Mouse (Mus musculus): ENCODE measurements around the gene Epm2aip1. TPM values are rescaled to one million over a fixed set of nuclear protein-coding genes. Genes with fewer than 3 reads are reported as not detected.

Epm2aip1 gene
- polyA plus RNA-seq, 1 experiment: 3.0 TPM

DNA sequence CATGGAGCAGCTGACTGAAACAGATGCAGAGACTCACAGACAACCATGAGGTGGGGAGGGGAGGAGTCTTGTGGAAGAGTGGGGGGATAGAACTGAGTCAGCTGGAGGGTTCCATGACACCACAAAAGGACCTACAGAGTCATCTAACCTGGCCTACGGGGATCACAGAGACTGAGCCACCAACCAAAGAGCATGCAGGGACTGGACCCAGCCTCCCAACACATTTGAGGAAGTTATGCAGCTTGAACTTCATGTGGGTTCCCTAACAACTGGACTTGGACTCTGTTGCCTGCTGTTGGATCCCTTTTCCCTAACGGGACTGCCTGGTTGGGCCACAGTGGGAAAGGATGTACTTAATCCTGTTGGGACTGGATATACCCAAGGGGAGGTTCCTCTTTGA lies 23.6 kb downstream of the Epm2aip1 start:
- H3K36me3 ChIP-seq (ENCODE audit: control insufficient read depth, insufficient read depth): no peaks in the 10 kb centered on the region
- H3K79me3 ChIP-seq (ENCODE audit: low read depth): no peaks in the 10 kb centered on the region
- H3ac ChIP-seq (ENCODE audit: control insufficient read depth, insufficient read length, low read depth): no peak overlapping the region
- H3K27me3 ChIP-seq (ENCODE audit: control insufficient read depth, insufficient read depth, insufficient read length): no peaks in the 10 kb centered on the region
- TF ChIP-seq FOSL1 (IDR thresholded peaks at IDR 0.05; ENCODE audit: insufficient read depth, low read length, poor library complexity, severe bottlenecking) (no peak), MYOD1 (IDR thresholded peaks at IDR 0.05; ENCODE audit: control insufficient read depth, insufficient read length, low read depth) (no peak), MYOG (IDR thresholded peaks at IDR 0.05; ENCODE audit: control insufficient read depth, extremely low read depth, insufficient read length) (no peak), USF1 (IDR thresholded peaks at IDR 0.05; ENCODE audit: low read depth) (no peak), MAX (IDR thresholded peaks at IDR 0.05) (no peak), CEBPB (IDR thresholded peaks at IDR 0.05; ENCODE audit: low read depth) (no peak), CTCF (IDR thresholded peaks at IDR 0.05; ENCODE audit: control insufficient read depth, insufficient read depth, insufficient read length) (no peak)
- H3K79me2 ChIP-seq (ENCODE audit: control insufficient read depth, insufficient read depth): no peaks in the 10 kb centered on the region
- H3K4me3 ChIP-seq (ENCODE audit: insufficient read depth, poor library complexity, severe bottlenecking): no peak overlapping the region

DNA sequence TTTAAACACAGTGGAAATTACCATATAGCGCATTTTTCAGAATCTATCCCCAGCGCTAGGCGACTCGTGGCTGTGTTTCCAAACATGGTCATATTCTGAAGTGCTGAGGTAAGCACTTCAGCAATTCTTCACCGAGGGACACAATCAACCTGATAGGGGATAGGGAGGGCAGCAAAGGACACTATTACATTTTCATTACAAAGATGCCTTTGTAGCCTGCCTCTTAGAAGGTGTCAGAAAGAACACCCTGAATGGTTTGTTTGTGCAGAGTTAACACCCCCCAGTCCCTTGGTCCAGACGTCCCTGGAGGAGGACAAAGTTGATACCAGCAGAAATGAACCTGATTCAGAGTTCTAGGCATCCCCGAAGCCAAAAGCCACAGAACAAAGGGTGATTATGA lies 24.7 kb downstream of the Epm2aip1 start:
- TF ChIP-seq USF1 (IDR thresholded peaks at IDR 0.05; ENCODE audit: low read depth) (no peak), MAX (IDR thresholded peaks at IDR 0.05) (no peak), FOSL1 (IDR thresholded peaks at IDR 0.05; ENCODE audit: insufficient read depth, low read length, poor library complexity, severe bottlenecking) (no peak), CEBPB (IDR thresholded peaks at IDR 0.05; ENCODE audit: low read depth) (no peak), MYOG (IDR thresholded peaks at IDR 0.05; ENCODE audit: control insufficient read depth, extremely low read depth, insufficient read length) (no peak), MYOD1 (IDR thresholded peaks at IDR 0.05; ENCODE audit: control insufficient read depth, insufficient read length, low read depth) (no peak), CTCF (IDR thresholded peaks at IDR 0.05; ENCODE audit: control insufficient read depth, insufficient read depth, insufficient read length) (no peak)
- H3K27me3 ChIP-seq (ENCODE audit: control insufficient read depth, insufficient read depth, insufficient read length): no peaks in the 10 kb centered on the region
- H3K36me3 ChIP-seq (ENCODE audit: control insufficient read depth, insufficient read depth): no peaks in the 10 kb centered on the region
- H3K4me3 ChIP-seq (ENCODE audit: insufficient read depth, poor library complexity, severe bottlenecking): no peak overlapping the region
- H3K79me2 ChIP-seq (ENCODE audit: control insufficient read depth, insufficient read depth): no peaks in the 10 kb centered on the region
- no peak overlapping the region for H3ac ChIP-seq (ENCODE audit: control insufficient read depth, insufficient read length, low read depth)
- no peaks in the 10 kb centered on the region for H3K79me3 ChIP-seq (ENCODE audit: low read depth)

DNA sequence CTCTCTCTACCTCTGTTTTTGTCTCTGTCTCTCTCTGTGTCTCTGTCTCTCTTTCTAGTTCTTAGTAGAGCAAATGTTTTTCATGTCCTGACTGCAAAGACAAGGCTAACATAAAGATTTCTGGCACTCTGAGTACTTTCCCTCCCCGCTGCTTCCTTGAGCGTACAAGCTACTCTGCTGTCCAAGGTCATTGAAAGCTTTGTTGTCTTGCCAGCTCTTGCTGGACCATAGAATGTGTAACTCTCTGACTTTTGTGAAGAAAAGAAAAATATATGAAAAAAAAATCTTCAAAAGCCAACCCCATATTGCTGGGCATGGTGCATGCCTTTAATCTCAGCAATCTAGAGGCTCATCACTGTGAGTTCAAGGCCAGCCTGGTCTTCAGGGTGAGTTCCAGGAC lies 26.9 kb downstream of the Epm2aip1 start:
- Histone ChIP-seq H3K27me3 (ENCODE audit: control insufficient read depth, insufficient read depth, insufficient read length) (no peaks in the 10 kb centered on the region), H3ac (ENCODE audit: control insufficient read depth, insufficient read length, low read depth) (no peak overlapping the region)
- no peak for TF ChIP-seq MYOD1 (IDR thresholded peaks at IDR 0.05; ENCODE audit: control insufficient read depth, insufficient read length, low read depth)
- TF ChIP-seq MAX (IDR thresholded peaks at IDR 0.05): no peak
- no peak for TF ChIP-seq MYOG (IDR thresholded peaks at IDR 0.05; ENCODE audit: control insufficient read depth, extremely low read depth, insufficient read length)
- no peak for TF ChIP-seq USF1 (IDR thresholded peaks at IDR 0.05; ENCODE audit: low read depth)
- TF ChIP-seq FOSL1 (IDR thresholded peaks at IDR 0.05; ENCODE audit: insufficient read depth, low read length, poor library complexity, severe bottlenecking): no peak
- no peak for TF ChIP-seq CEBPB (IDR thresholded peaks at IDR 0.05; ENCODE audit: low read depth)
- no peak for TF ChIP-seq CTCF (IDR thresholded peaks at IDR 0.05; ENCODE audit: control insufficient read depth, insufficient read depth, insufficient read length)

DNA sequence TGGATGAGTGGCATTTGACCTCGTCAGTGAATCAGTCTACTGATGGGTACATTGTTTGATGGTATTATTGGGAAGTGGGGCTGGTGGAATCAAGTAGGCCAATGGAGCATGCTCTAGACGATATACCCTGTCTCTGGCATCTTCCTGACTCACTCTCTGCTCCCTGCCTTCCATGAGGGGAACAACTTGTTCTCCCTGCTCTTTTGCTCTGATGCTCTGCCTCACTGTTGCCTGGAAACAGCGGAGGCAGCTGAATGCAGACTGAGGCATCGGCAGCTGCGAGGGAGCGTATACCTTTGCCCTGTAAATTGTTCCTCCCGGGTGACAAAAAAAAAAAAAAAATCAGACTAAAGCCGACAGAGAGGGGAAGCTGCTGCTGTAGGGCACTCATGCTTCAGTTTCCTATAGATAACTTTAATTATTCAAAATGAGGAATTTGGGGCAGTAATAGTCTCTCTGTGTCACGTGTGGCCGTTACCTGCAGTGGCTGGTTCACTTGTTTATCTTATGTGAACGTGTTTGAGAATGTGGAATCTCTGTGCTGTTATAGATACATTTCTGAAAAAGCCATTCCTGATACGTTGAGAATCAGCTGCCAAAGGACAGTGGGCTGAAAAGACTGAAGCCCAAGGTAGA lies 30.6 kb downstream of the Epm2aip1 start:
- Histone ChIP-seq H3ac (ENCODE audit: control insufficient read depth, insufficient read length, low read depth) (no peak overlapping the region), H3K27me3 (ENCODE audit: control insufficient read depth, insufficient read depth, insufficient read length) (no peaks in the 10 kb centered on the region), H3K79me2 (ENCODE audit: control insufficient read depth, insufficient read depth) (no peaks in the 10 kb centered on the region), H3K79me3 (ENCODE audit: low read depth) (no peaks in the 10 kb centered on the region), H3K4me3 (ENCODE audit: insufficient read depth, poor library complexity, severe bottlenecking) (no peak overlapping the region), H3K36me3 (ENCODE audit: control insufficient read depth, insufficient read depth) (no peaks in the 10 kb centered on the region)
- TF ChIP-seq MAX (IDR thresholded peaks at IDR 0.05) (no peak), MYOD1 (IDR thresholded peaks at IDR 0.05; ENCODE audit: control insufficient read depth, insufficient read length, low read depth) (no peak), CEBPB (IDR thresholded peaks at IDR 0.05; ENCODE audit: low read depth) (no peak), USF1 (IDR thresholded peaks at IDR 0.05; ENCODE audit: low read depth) (no peak), CTCF (IDR thresholded peaks at IDR 0.05; ENCODE audit: control insufficient read depth, insufficient read depth, insufficient read length) (no peak)

More for the DNA sequence above, 26.9 kb downstream of the Epm2aip1 start:
- no peaks in the 10 kb centered on the region for H3K79me3 ChIP-seq (ENCODE audit: low read depth)
- no peak overlapping the region for H3K4me3 ChIP-seq (ENCODE audit: insufficient read depth, poor library complexity, severe bottlenecking)
- H3K36me3 ChIP-seq (ENCODE audit: control insufficient read depth, insufficient read depth): no peaks in the 10 kb centered on the region
- no peaks in the 10 kb centered on the region for H3K79me2 ChIP-seq (ENCODE audit: control insufficient read depth, insufficient read depth)

DNA sequence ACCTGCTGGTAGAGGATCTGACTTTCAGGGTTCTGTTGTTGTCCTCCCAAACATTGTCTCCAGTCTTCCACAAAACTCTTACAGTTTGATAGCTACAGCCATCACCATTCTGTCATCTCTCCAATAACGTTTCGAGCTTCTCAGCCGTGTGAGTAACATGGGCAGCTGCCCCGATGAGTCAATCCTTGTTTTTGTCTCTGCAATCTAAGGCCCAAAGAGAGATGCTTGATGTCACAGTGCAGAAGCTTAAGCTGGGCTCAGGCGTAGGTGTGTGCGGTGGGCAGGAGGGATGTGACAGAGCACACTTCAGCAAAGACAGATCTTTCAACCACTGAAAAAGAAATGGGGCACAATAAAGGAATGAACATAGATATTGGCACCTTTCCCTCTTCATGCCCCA lies 32.3 kb downstream of the Epm2aip1 start:
- Histone ChIP-seq H3K4me3 (ENCODE audit: insufficient read depth, poor library complexity, severe bottlenecking) (no peak overlapping the region), H3K36me3 (ENCODE audit: control insufficient read depth, insufficient read depth) (no peaks in the 10 kb centered on the region), H3K79me3 (ENCODE audit: low read depth) (no peaks in the 10 kb centered on the region), H3K79me2 (ENCODE audit: control insufficient read depth, insufficient read depth) (no peaks in the 10 kb centered on the region), H3K27me3 (ENCODE audit: control insufficient read depth, insufficient read depth, insufficient read length) (no peaks in the 10 kb centered on the region), H3ac (ENCODE audit: control insufficient read depth, insufficient read length, low read depth) (no peak overlapping the region)
- no peak for TF ChIP-seq USF1 (IDR thresholded peaks at IDR 0.05; ENCODE audit: low read depth)
- TF ChIP-seq MYOD1 (IDR thresholded peaks at IDR 0.05; ENCODE audit: control insufficient read depth, insufficient read length, low read depth): peak; percentile 52

DNA sequence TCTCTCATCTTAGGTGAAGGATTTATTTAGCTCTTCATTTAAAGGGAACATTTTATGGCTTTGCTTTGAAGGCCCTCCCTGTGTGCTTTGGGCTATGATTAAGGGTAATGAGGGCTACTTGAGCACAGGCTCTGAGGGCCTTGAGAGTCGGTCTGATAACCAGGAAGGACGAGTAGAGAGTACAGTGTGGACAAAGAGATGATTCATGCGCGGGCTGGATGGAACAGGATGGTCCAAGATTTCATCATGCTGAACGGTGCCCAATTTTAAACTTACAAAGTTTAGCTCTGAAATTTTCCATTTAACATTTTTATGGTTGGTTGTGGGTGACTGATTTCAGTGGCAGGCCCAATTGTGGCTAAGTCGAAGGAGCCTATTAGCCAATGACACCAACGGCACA lies 34.4 kb downstream of the Epm2aip1 start:
- Histone ChIP-seq H3K79me3 (ENCODE audit: low read depth) (no peaks in the 10 kb centered on the region), H3K27me3 (ENCODE audit: control insufficient read depth, insufficient read depth, insufficient read length) (peaks cover 2% of the 10 kb centered on the region), H3K79me2 (ENCODE audit: control insufficient read depth, insufficient read depth) (no peaks in the 10 kb centered on the region), H3K36me3 (ENCODE audit: control insufficient read depth, insufficient read depth) (no peaks in the 10 kb centered on the region), H3ac (ENCODE audit: control insufficient read depth, insufficient read length, low read depth) (no peak overlapping the region), H3K4me3 (ENCODE audit: insufficient read depth, poor library complexity, severe bottlenecking) (no peak overlapping the region)
- TF ChIP-seq CEBPB (IDR thresholded peaks at IDR 0.05; ENCODE audit: low read depth): no peak
- no peak for TF ChIP-seq MYOG (IDR thresholded peaks at IDR 0.05; ENCODE audit: control insufficient read depth, extremely low read depth, insufficient read length)
- no peak for TF ChIP-seq MYOD1 (IDR thresholded peaks at IDR 0.05; ENCODE audit: control insufficient read depth, insufficient read length, low read depth)
- TF ChIP-seq MAX (IDR thresholded peaks at IDR 0.05): no peak
- no peak for TF ChIP-seq CTCF (IDR thresholded peaks at IDR 0.05; ENCODE audit: control insufficient read depth, insufficient read depth, insufficient read length)
- TF ChIP-seq USF1 (IDR thresholded peaks at IDR 0.05; ENCODE audit: low read depth): no peak
- TF ChIP-seq FOSL1 (IDR thresholded peaks at IDR 0.05; ENCODE audit: insufficient read depth, low read length, poor library complexity, severe bottlenecking): no peak

All from C2C12 (cell line).